12 mouse cellular contexts compared by ENCODE assay signal in genomic region chr2:181326098-181326497, GRCm38 (mm10). TPM values are rescaled to one million over a fixed set of nuclear protein-coding genes. Genes with fewer than 3 reads are reported as not detected.
"Had no signal": no experiment of that assay in that cellular context is flagged by ENCODE, and none has a peak within 500 bp of the region (broad histone marks: within the 10 kb centered on the region; RNA-seq: fewer than 3 reads in every experiment).

No protein-coding gene starts in this region.

- H3K27me3 ChIP-seq: limb, embryonic 15.5 days; midbrain, embryonic 12.5 days; stomach, embryonic 15.5 days had no signal

- H3K4me3 ChIP-seq: layer of hippocampus, adult 2 months; limb, embryonic 15.5 days; midbrain, embryonic 12.5 days; stomach, embryonic 15.5 days had no signal

- DNase-seq: kidney, adult 8-10 months; kidney, postnatal 36 days; lung, adult 18-20 months; right cerebral cortex, postnatal 14 days; thymus, postnatal 4 days had no signal

RNA-seq across cellular contexts. Expression of gene Stmn3, which starts 11.8 kb away (rescaled TPM):
- total RNA-seq: megakaryocyte-erythroid progenitor cell, adult 5-6 weeks had no signal
- polyA plus RNA-seq: spleen, adult 2 months; testis, adult 2 months had no signal
